Mouse (Mus musculus) layer of hippocampus, postnatal 14 days (tissue): ENCODE data around the gene Pgam2. TPM values are rescaled to one million over a fixed set of nuclear protein-coding genes. Genes with fewer than 3 reads are reported as not detected.

Experiments used
- DNase-seq, 2 experiments: peaks; one replicate each; pipeline ENCODE4 v3.0.0; 2021 to 2022; ENCODE audit warnings: low spot score in 2 of 2, mixed read lengths in 1 of 2
- long read RNA-seq, 2 experiments: library from polyadenylated mRNA; stranded (forward); transcript quantifications; one replicate each; pipeline ENCODE4 v2.0.0; 2021
- total RNA-seq, 2 experiments: library from RNA; stranded (reverse); gene quantifications; 2 replicates each; pipeline ENCODE4 v1.2.3; 2021

Gene Pgam2
- 10 to 100 TPM; 12.8 to 14.0 TPM for total RNA-seq
- long read RNA-seq, experiment 1, partial matches to known transcripts = 2 of 5 reads
- long read RNA-seq, experiment 1, other reads (novel, unspliced or antisense) = 0 of 5 reads
- long read RNA-seq, experiment 2, transcript Pgam2-201 (3 exons, 840 nt) = major isoform, 7 of 9 reads
- long read RNA-seq, experiment 2, partial matches to known transcripts = 2 of 9 reads
- long read RNA-seq, experiment 2, other reads (novel, unspliced or antisense) = 0 of 9 reads

DNA sequence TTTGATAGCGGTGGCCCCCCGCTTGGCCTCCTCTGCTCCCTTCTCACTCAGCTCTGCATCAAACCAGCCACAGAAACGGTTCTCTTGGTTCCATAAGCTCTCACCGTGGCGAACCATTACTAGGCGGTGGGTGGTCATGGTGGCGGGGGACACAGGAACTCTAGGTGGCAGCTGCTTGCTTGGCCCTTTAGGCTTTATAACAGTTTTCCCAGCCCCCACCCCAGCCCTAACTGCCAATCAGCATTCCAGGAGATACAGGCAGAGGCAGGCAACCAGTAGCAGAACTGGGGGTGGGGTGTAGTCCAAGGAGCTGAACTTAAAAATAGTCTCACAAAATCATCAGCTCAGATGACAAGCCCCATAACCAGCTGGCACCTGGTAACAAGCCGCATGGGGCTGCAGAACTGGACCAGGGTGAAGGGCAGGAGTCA, at the start of gene Pgam2:
TSS of gene Pgam2 (minus strand) at position 183 of the 431 bp plus-strand sequence.
- DNase-seq = no peak

- no peak for DNase-seq
These were observed 48.8 kb upstream of the Pgam2 start for GRCm38 (mm10) chr11:5852314-5852713.

DNA sequence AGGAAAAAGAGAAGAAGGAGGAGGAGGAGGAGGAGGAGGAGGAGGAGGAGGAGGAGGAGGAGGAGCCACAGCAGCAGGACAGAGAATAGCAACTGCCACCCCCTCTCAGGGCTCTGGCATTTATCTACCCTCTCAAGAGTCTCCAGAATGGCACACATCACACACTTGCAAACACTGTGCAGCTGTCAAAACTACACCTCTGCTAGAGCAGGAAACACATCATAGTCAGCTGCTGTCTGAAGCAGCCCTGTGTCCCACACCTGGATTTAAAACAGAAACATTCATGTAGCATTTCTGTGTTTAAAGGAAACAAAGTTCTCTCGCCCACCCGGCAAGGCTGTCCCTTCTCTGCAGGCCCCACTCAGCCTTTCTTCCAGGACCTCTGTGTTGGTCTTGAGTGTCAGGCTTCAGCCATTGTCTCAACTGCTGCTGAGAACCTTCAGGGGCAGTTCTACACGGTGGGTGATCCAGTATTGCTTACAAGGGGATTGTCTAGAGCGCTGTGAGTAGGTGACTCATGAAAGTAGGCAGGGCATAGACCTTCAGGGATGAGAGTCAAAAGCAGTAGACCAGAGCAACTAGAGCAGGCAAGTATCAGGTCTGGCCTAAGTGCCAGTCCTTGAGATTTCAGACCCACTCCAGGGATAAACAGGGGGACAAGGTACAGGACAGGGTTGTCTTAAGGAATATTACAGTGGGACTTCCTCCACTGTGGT, 47.6 kb upstream of the Pgam2 start:
- DNase-seq = no peak

- DNase-seq = no peak
These were observed 46.9 kb upstream of the Pgam2 start for GRCm38 (mm10) chr11:5850452-5850851.

DNA sequence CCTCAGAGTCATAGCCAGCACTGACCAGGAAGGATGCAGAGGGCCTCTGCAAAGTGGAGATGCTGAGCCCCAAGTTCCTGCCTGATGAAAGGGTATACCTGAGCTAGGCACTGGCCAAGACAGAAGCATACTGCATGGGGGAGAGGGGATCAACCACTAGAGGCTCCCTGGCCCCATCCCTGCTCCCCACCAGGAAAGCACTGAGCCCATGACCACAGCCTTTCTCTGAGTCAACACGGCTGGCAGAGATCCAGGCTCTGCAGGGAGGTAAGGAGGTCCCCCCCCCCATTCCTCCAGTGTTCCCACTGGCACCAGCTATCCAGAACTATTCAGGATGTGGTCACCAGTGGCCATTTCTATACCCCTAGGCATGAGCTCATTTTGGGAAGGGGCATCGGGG, 45.8 kb upstream of the Pgam2 start:
- no peak for DNase-seq

GRCm38 (mm10) chr11:5848741-5849140, 45.2 kb upstream of the Pgam2 start:
- peak; percentile 61 to 84 for DNase-seq

DNA sequence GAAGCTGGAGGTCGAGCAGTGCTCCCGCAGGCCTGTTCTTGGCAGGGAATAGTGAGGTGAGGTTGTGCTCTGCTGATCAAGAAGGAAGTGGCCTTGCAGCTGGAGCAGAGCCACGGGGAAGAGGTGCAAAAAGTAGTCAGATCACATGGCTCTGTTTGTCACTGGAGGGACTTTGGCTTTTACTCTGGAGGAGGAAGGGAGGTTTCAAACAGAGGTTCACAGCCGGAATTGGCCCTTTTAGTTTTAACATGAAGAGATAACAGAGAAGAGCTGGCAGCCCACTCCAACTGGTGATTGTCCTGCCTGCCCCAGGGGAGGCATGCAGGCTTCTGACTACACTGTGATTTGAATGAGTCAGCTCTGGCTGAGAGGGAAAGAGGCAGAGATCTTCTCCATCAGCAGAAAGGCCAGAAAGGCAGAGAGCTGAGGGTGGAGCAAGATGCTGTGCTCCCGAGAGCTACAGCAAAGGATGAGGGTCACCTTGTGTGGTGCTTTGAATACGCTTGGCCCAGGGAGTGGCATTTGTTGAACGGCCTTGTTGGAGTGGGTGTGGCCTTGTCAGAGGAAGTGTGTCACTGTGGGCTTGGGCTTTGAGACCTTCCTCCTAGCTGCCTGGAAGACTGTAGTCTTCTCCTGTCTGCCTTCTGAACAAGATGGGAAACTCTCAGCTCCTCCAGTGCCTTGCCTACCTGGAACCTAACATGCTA, 43.3 kb upstream of the Pgam2 start:
- DNase-seq = no peak

GRCm38 (mm10) chr11:5843131-5843530, 39.6 kb upstream of the Pgam2 start:
- no peak for DNase-seq

GRCm38 (mm10) chr11:5841751-5842150, 38.2 kb upstream of the Pgam2 start:
- no peak for DNase-seq

DNA sequence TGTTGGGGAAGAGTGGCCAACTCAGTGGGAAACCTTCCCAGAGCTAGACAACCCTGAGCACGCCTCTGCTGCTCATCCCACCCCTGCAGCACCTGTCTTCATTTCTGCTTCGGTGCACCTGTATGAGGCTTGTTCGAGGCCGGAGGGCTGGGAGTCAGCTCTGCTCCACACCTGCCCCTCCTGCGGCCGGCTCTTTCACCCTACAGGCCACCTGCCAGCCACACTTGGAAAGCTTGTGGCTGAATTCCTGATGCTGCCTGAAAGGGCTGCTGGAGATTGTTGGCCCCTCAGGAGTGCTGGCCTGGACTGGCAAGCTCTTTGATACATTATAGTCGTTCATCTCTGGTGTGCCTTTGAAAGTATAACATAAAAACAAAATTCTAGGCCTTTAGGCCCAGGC, 36.8 kb upstream of the Pgam2 start:
- no peak for DNase-seq

GRCm38 (mm10) chr11:5837251-5838246, 34.0 kb upstream of the Pgam2 start, which contains the start of gene Polm:
Gene Polm (minus strand): TSS chr11:5838016.
- peak; percentile 82 to 88 for DNase-seq

- DNase-seq = no peak
These were observed 32.6 kb upstream of the Pgam2 start for GRCm38 (mm10) chr11:5836126-5836525.

- DNase-seq = no peak
These were observed 31.5 kb upstream of the Pgam2 start for GRCm38 (mm10) chr11:5835057-5835456.

- DNase-seq = no peak
These were observed 31.0 kb upstream of the Pgam2 start for GRCm38 (mm10) chr11:5834506-5834905.

DNA sequence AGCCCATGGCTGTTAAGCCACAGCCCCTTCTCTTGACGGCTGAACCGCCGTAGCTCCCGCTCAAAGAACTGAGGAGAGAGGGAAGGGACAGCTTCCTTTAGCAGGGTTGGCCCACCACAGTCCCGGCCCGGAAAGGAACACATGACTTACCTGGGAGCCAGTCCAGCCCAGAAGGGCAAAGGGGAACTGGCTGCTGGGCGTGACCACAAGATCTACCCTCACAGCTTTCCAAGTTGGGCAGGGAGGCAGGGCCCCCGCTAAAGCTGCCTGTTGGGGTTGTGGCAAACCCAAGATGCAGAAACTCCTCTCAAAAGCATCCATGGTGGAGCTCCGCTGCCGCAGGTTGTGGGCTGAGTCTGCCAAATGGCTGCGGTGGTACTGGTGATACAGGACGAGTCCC, 25.8 kb upstream of the Pgam2 start:
- no peak for DNase-seq

- DNase-seq = no peak
These were observed 25.1 kb upstream of the Pgam2 start for GRCm38 (mm10) chr11:5828509-5829191.

- no peak for DNase-seq
These were observed 24.4 kb upstream of the Pgam2 start for GRCm38 (mm10) chr11:5827931-5828330.

DNA sequence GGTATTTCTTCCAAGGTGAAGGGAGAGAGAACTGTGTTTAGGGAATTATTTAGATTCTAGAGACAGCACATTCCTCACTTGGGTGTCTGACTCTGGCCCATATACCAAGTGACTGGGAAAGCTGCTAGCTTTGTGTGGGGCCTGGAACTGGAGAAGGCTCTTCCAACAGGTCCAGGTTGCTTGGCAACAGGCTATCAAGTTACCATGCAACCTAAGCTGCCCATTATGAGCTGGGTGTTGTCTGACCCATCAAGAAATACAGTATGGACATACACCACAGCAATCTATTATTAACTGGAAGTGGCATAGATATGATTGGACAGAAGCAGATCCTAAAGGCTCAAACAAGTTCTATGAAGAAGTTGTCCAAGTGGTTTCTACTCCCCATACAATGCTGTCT, 21.9 kb upstream of the Pgam2 start:
- no peak for DNase-seq

GRCm38 (mm10) chr11:5819223-5819622, 15.7 kb upstream of the Pgam2 start:
- DNase-seq = no peak

DNA sequence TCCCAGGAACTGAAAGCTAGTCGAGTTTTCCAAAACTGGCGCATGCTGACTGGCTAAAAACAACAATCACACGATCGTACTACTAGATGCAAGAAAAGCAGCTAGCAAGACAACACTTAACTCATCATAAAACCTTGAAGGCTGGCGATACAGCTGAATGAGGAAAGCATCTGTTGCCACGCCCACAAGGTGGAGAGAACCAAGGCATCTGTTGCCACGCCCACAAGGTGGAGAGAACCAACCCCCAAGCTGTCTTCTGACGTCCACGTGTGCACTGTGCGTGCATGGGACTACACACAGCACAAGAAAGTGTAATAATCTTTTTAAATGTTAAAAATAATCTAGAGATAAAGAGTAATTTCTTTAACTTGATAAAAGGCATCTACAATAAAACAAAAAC, 9.8 kb upstream of the Pgam2 start:
- DNase-seq = no peak
